In the genomic region with DNA sequence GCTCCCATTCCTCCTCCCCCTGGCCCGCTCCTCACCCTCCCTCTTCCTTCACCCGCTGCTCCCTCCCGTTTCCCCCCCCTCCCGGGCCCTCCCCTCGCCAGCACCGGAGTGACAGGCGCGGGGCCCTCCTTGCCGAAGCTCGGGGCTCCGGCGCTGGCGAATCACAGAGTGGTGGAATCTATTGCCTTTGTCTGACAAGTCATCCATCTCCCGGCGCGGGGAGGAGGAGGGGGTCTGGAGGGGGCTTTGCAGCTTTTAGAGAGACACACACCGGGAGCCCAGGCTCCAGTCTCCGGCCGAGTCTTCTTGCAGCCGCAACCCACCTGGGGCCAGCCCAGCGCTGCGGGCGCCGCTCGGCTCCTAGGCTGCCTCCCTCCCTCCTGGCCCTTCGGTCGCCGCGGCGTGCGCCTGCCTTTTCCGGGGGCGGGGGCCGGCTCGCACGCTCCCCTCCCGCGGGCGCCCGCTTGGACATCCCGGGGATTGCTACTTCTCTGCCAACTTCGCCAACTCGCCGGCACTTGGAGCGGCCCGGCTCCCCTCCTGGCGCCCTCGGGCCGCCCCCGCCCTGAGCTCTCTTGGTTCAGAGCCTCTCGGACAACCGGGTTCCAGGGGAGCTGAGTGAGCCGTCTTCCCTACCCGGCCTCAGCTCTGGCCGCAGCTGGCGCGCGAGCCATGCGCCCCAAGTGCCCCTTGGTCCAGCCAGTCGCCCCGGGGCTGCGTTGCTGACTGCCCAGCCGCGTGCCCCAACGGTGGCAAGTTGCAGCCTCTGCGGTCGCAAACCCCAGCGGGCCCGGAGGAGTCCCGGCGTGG, we compare ENCODE assay signal across 8 mouse cellular contexts. TPM values are rescaled to one million over a fixed set of nuclear protein-coding genes. Genes with fewer than 3 reads are reported as not detected.
DNase-seq lines count a peak whose midpoint lies in the region; ATAC-seq and TF ChIP-seq lines count a peak whose summit lies in the region.

No protein-coding gene starts in this region.

- TF ChIP-seq POLR2A in testis, adult 2 months (IDR thresholded peaks at IDR 0.05; ENCODE audit: control insufficient read depth, low read depth, low read length) = no peak

- peaks cover 28% of the 10 kb centered on the region for H3K27me3 ChIP-seq in testis, adult 2 months (ENCODE audit: control insufficient read depth, insufficient read depth, low read length)
- peaks cover 97% of the 10 kb centered on the region for H3K27me3 ChIP-seq in heart, embryonic 15.5 days
- H3K27me3 ChIP-seq in limb, embryonic 10.5 days (ENCODE audit: low read depth, poor library complexity, severe bottlenecking) = peaks cover 100% of the 10 kb centered on the region
- peaks cover 63% of the 10 kb centered on the region for H3K27me3 ChIP-seq in stomach, embryonic 14.5 days (ENCODE audit: control insufficient read depth, insufficient read depth, low read length)

- ATAC-seq in heart, embryonic 15.5 days (replicated peaks; ENCODE audit: insufficient number of reproducible peaks, insufficient read depth, low FRiP score, low read depth) = no peak
- no peak for ATAC-seq in stomach, embryonic 14.5 days (ENCODE audit: insufficient number of reproducible peaks, insufficient read depth, low FRiP score, low read depth)

- no peak for TF ChIP-seq CTCF in testis, adult 2 months (IDR thresholded peaks at IDR 0.05; ENCODE audit: control insufficient read depth, insufficient read depth, insufficient replicate concordance, low read depth, low read length)

- no peak overlapping the region for H3K27ac ChIP-seq in testis, adult 2 months (ENCODE audit: control insufficient read depth, insufficient read depth, low read depth, low read length)
- no peak overlapping the region for H3K27ac ChIP-seq in heart, embryonic 15.5 days
- peak overlapping the region; percentile 63; the same call in 1 of the 2 replicates for H3K27ac ChIP-seq in limb, embryonic 10.5 days
- no peak overlapping the region for H3K27ac ChIP-seq in stomach, embryonic 14.5 days (ENCODE audit: low read length)

- WGBS in heart, embryonic 15.5 days = under 1% methylated on average over 71 of the region's 71 CpGs
- under 1% methylated on average over 69 of the region's 71 CpGs for whole genome bisulfite sequencing in limb, embryonic 10.5 days
- WGBS in stomach, embryonic 14.5 days = under 1% methylated on average over 57 of the region's 71 CpGs

- peaks cover 29% of the 10 kb centered on the region for H3K4me1 ChIP-seq in testis, adult 2 months (ENCODE audit: control insufficient read depth, insufficient read depth, low read length)
- peaks cover 34% of the 10 kb centered on the region for H3K4me1 ChIP-seq in heart, embryonic 15.5 days (replicated peaks)
- peaks cover 60% of the 10 kb centered on the region for H3K4me1 ChIP-seq in limb, embryonic 10.5 days
- peaks cover 10% of the 10 kb centered on the region for H3K4me1 ChIP-seq in stomach, embryonic 14.5 days (ENCODE audit: control insufficient read depth, insufficient read depth, low read length)

- H3K9me3 ChIP-seq in heart, embryonic 15.5 days (replicated peaks) = no peaks in the 10 kb centered on the region
- no peaks in the 10 kb centered on the region for H3K9me3 ChIP-seq in limb, embryonic 10.5 days (replicated peaks)
- no peaks in the 10 kb centered on the region for H3K9me3 ChIP-seq in stomach, embryonic 14.5 days (ENCODE audit: control insufficient read depth, low read depth, low read length)

- no peak for DNase-seq in testis, postnatal 14 days (ENCODE audit: low spot score)
- DNase-seq in limb, embryonic 10.5 days (ENCODE audit: low spot score) = peak; percentile 77
- DNase-seq in urinary bladder, postnatal 10 days (ENCODE audit: low spot score) = no peak
- DNase-seq in c-Kit-positive CD71-positive TER-119-positive erythroid progenitor cells, embryonic 14.5 days (ENCODE audit: low spot score) = no peak
- DNase-seq in right cerebral cortex, postnatal 25 days = no peak

- no peaks in the 10 kb centered on the region for H3K36me3 ChIP-seq in testis, adult 2 months (ENCODE audit: control insufficient read depth, insufficient read depth, low read length)
- H3K36me3 ChIP-seq in heart, embryonic 15.5 days = no peaks in the 10 kb centered on the region
- H3K36me3 ChIP-seq in limb, embryonic 10.5 days = no peaks in the 10 kb centered on the region
- no peaks in the 10 kb centered on the region for H3K36me3 ChIP-seq in stomach, embryonic 14.5 days (ENCODE audit: control insufficient read depth, insufficient read depth, low read length)

- H3K9ac ChIP-seq in heart, embryonic 15.5 days = 0 out of 2 replicates have a peak overlapping the region, but pooled peaks have one; percentile 11
- no peak overlapping the region for H3K9ac ChIP-seq in stomach, embryonic 14.5 days (replicated peaks; ENCODE audit: low read depth, low read length)

- peak overlapping the region; percentile 13; the same call in 1 of the 2 replicates for H3K4me3 ChIP-seq in testis, adult 2 months (ENCODE audit: control insufficient read depth, low read depth, low read length)
- peak overlapping the region; percentile 44 for H3K4me3 ChIP-seq in heart, embryonic 15.5 days
- peak overlapping the region; percentile 50 for H3K4me3 ChIP-seq in limb, embryonic 10.5 days
- H3K4me3 ChIP-seq in stomach, embryonic 14.5 days (ENCODE audit: low read depth, low read length) = peak overlapping the region; percentile 27

- H3K4me2 ChIP-seq in heart, embryonic 15.5 days = peak overlapping the region; percentile 77
- H3K4me2 ChIP-seq in stomach, embryonic 14.5 days (replicated peaks; ENCODE audit: low read depth, low read length) = peak overlapping the region; percentile 46

RNA-seq across cellular contexts. Expression of a gene that starts 0.8 kb away (rescaled TPM):
- 2.7 and 5.4 TPM in 2 replicates for polyA plus RNA-seq in testis, adult 2 months (2012; rRNA removed)
- polyA plus RNA-seq in heart, embryonic 15.5 days (2015; fragmentation: Nextera tagmentation; extraction: Ambion mirVana) = not detected in 2 replicates
- polyA plus RNA-seq in limb, embryonic 10.5 days (2016; fragmentation: Nextera tagmentation; extraction: Ambion mirVana) = 0.05 and 0.20 TPM in 2 replicates
- polyA plus RNA-seq in stomach, embryonic 14.5 days (2014; fragmentation: Nextera tagmentation; extraction: Ambion mirVana) = not detected in 2 replicates
